Comparison of ENCODE assay signal across 12 mouse cellular contexts in genomic region chr4:96797583-96797982, GRCm38 (mm10). TPM values are rescaled to one million over a fixed set of nuclear protein-coding genes. Genes with fewer than 3 reads are reported as not detected.
DNase-seq lines count a peak whose midpoint lies in the region; ATAC-seq and TF ChIP-seq lines count a peak whose summit lies in the region.
"Had no signal": no experiment of that assay in that cellular context is flagged by ENCODE, and none has a peak within 500 bp of the region (broad histone marks: within the 10 kb centered on the region; RNA-seq: fewer than 3 reads in every experiment).

No protein-coding gene starts in this region.

- H3K36me3 ChIP-seq in forebrain, embryonic 11.5 days (ENCODE audit: control insufficient read depth, insufficient read depth, low read length) = no peaks in the 10 kb centered on the region
- no peaks in the 10 kb centered on the region for H3K36me3 ChIP-seq in forebrain, embryonic 10.5 days (replicated peaks)
- no peaks in the 10 kb centered on the region for H3K36me3 ChIP-seq in lung, embryonic 14.5 days (ENCODE audit: insufficient read depth)
- H3K36me3 ChIP-seq in liver, embryonic 12.5 days = no peaks in the 10 kb centered on the region

- H3K9ac ChIP-seq in forebrain, embryonic 11.5 days (ENCODE audit: low read length) = no peak overlapping the region
- no peak overlapping the region for H3K9ac ChIP-seq in lung, embryonic 14.5 days
- H3K9ac ChIP-seq in liver, embryonic 12.5 days = no peak overlapping the region

- no peak overlapping the region for H3K27ac ChIP-seq in forebrain, embryonic 11.5 days (ENCODE audit: low read depth, low read length)
- H3K27ac ChIP-seq in forebrain, embryonic 10.5 days = no peak overlapping the region
- H3K27ac ChIP-seq in lung, embryonic 14.5 days (ENCODE audit: low read depth) = no peak overlapping the region
- peak overlapping the region; percentile 1; the same call in 1 of the 2 replicates for H3K27ac ChIP-seq in layer of hippocampus, adult 2 months
- H3K27ac ChIP-seq in liver, embryonic 12.5 days = no peak overlapping the region

- H3K27me3 ChIP-seq in forebrain, embryonic 11.5 days (ENCODE audit: control insufficient read depth, insufficient read depth, low read length) = no peaks in the 10 kb centered on the region
- no peaks in the 10 kb centered on the region for H3K27me3 ChIP-seq in forebrain, embryonic 10.5 days (ENCODE audit: poor library complexity, severe bottlenecking)
- no peaks in the 10 kb centered on the region for H3K27me3 ChIP-seq in lung, embryonic 14.5 days (ENCODE audit: insufficient read depth, low read length)
- H3K27me3 ChIP-seq in liver, embryonic 12.5 days (replicated peaks) = no peaks in the 10 kb centered on the region

- H3K4me3 ChIP-seq in forebrain, embryonic 11.5 days (ENCODE audit: low read depth, low read length) = no peak overlapping the region
- no peak overlapping the region for H3K4me3 ChIP-seq in forebrain, embryonic 10.5 days
- no peak overlapping the region for H3K4me3 ChIP-seq in lung, embryonic 14.5 days (ENCODE audit: low read depth, low read length)
- H3K4me3 ChIP-seq in lung, adult 2 months (replicated peaks; ENCODE audit: extremely low read depth, low read depth, low read length) = no peak overlapping the region
- H3K4me3 ChIP-seq in layer of hippocampus, adult 2 months = no peak overlapping the region
- no peak overlapping the region for H3K4me3 ChIP-seq in liver, embryonic 12.5 days

- TF ChIP-seq CTCF in lung, embryonic 14.5 days (IDR thresholded peaks at IDR 0.05; ENCODE audit: low read depth) = no peak
- no peak for TF ChIP-seq CTCF in lung, adult 2 months (IDR thresholded peaks at IDR 0.05; ENCODE audit: insufficient read depth, low read length)
- TF ChIP-seq CTCF in layer of hippocampus, adult 2 months (conservative IDR thresholded peaks at IDR 0.05) = no peak

- TF ChIP-seq POLR2A in lung, adult 2 months (IDR thresholded peaks at IDR 0.05; ENCODE audit: borderline replicate concordance, extremely low read depth, low read depth, low read length) = no peak

- H3K4me2 ChIP-seq in forebrain, embryonic 11.5 days (ENCODE audit: low read depth, low read length, severe bottlenecking) = no peak overlapping the region
- no peak overlapping the region for H3K4me2 ChIP-seq in lung, embryonic 14.5 days
- H3K4me2 ChIP-seq in liver, embryonic 12.5 days = no peak overlapping the region

- no peaks in the 10 kb centered on the region for H3K9me3 ChIP-seq in forebrain, embryonic 11.5 days (ENCODE audit: control insufficient read depth, low read length)
- no peaks in the 10 kb centered on the region for H3K9me3 ChIP-seq in forebrain, embryonic 10.5 days
- H3K9me3 ChIP-seq in lung, embryonic 14.5 days (ENCODE audit: low read depth, low read length) = no peaks in the 10 kb centered on the region
- no peaks in the 10 kb centered on the region for H3K9me3 ChIP-seq in liver, embryonic 12.5 days (replicated peaks)

- H3K4me1 ChIP-seq in forebrain, embryonic 11.5 days (replicated peaks; ENCODE audit: control insufficient read depth, insufficient read depth, low read length) = no peaks in the 10 kb centered on the region
- 0 out of 2 replicates have a peak, but pooled peaks cover 3% of the 10 kb centered on the region for H3K4me1 ChIP-seq in forebrain, embryonic 10.5 days
- H3K4me1 ChIP-seq in lung, embryonic 14.5 days (ENCODE audit: insufficient read depth) = no peaks in the 10 kb centered on the region
- H3K4me1 ChIP-seq in lung, adult 2 months (ENCODE audit: control insufficient read depth, insufficient read depth, low read length) = no peaks in the 10 kb centered on the region
- no peaks in the 10 kb centered on the region for H3K4me1 ChIP-seq in liver, embryonic 12.5 days

- no peak for DNase-seq in forebrain, embryonic 11.5 days (ENCODE audit: low spot score)
- DNase-seq in forebrain, embryonic 10.5 days (ENCODE audit: extremely low spot score, low spot score) = no peak
- DNase-seq in lung, embryonic 14.5 days = peak; percentile 70
- no peak for DNase-seq in lung, adult 2 months
- peak; percentile 7 to 27 for DNase-seq in layer of hippocampus, adult 2 months (ENCODE audit: low spot score in 2 of 2)
- DNase-seq in right cerebral cortex, adult 2 months (ENCODE audit: low spot score in 2 of 2) = peak; percentile 20 to 29
- no peak for DNase-seq in adrenal gland, adult (ENCODE audit: inconsistent age in 2 of 2, low spot score in 1 of 2)
- DNase-seq: cerebellum, adult 9-11 months had no signal

- WGBS in forebrain, embryonic 11.5 days = 72% methylated on average over 1 of the region's 1 CpGs
- 76% methylated on average over 1 of the region's 1 CpGs for WGBS in forebrain, embryonic 10.5 days
- WGBS in lung, embryonic 14.5 days = 30% methylated on average over 1 of the region's 1 CpGs
- WGBS in lung, adult 2 months = 67% methylated on average over 1 of the region's 1 CpGs
- WGBS in liver, embryonic 12.5 days (ENCODE audit: insufficient replicate concordance) = 73% methylated on average over 1 of the region's 1 CpGs

- peak; percentile 55 for ATAC-seq in forebrain, embryonic 11.5 days (replicated peaks; ENCODE audit: low FRiP score)
- ATAC-seq in lung, embryonic 14.5 days (ENCODE audit: insufficient read depth) = peak; percentile 75
- ATAC-seq in liver, embryonic 12.5 days = no peak

RNA-seq across cellular contexts. Expression of gene Gm12695, which starts 12.6 kb away (rescaled TPM):
- polyA plus RNA-seq in forebrain, embryonic 11.5 days (2014; fragmentation: Nextera tagmentation; extraction: Ambion mirVana) = not detected in 2 replicates
- polyA plus RNA-seq in forebrain, embryonic 10.5 days (2016; fragmentation: Nextera tagmentation; extraction: Ambion mirVana) = not detected in 2 replicates
- not detected in 2 replicates for polyA plus RNA-seq in lung, embryonic 14.5 days (2014; fragmentation: Nextera tagmentation; extraction: Ambion mirVana)
- 0.45 and 0.63 TPM in 2 replicates for polyA plus RNA-seq in lung, adult 2 months (2012; rRNA removed)
- total RNA-seq in layer of hippocampus, adult 2 months (2021) = not detected
- not detected in 2 replicates for polyA plus RNA-seq in liver, embryonic 12.5 days (2016; fragmentation: Nextera tagmentation; extraction: Ambion mirVana)
- total RNA-seq: hematopoietic stem cell, adult 5-6 weeks; left cerebral cortex, adult 8-10 months had no signal
- polyA plus RNA-seq: C2C12 had no signal

Comparison
In these comparisons a context has a peak if more than half of its experiments do, and no peak if none do; other contexts are left out.
1. DNase-seq: peak in lung, embryonic 14.5 days (single experiment), layer of hippocampus, adult 2 months (2 of 2) and right cerebral cortex, adult 2 months (2 of 2); none in forebrain, embryonic 11.5 days (single experiment), forebrain, embryonic 10.5 days (single experiment), lung, adult 2 months (single experiment) and adrenal gland, adult (0 of 2).